Mouse (Mus musculus) lung, adult 2 months (tissue): Measurements from ENCODE around the gene Zdhhc3.

Source experiments
- CTCF ChIP-seq: fragments of 200-500 bp; IDR thresholded peaks from 2 replicates; pipeline ENCODE4 v1.5.1; 2011; ENCODE audit warnings: mild to moderate bottlenecking, low read length, control low read depth; ENCODE audit not compliant: insufficient read depth
- POLR2A ChIP-seq: fragments of 200-500 bp; IDR thresholded peaks from 2 replicates; pipeline ENCODE4 v1.6.1; 2011; ENCODE audit warnings: low read depth, mild to moderate bottlenecking, control low read depth, low read length, borderline replicate concordance; ENCODE audit errors: extremely low read depth

- no peak for TF ChIP-seq CTCF
- no peak for TF ChIP-seq POLR2A
Observed at GRCm38 (mm10) chr9:123090844-123091243, 22.2 kb downstream of the Zdhhc3 start.
